Mouse (Mus musculus) stomach, embryonic 15.5 days (tissue): ENCODE results near the gene Elp1. TPM values are rescaled to one million over a fixed set of nuclear protein-coding genes. Genes with fewer than 3 reads are reported as not detected.

Source experiments
- ATAC-seq: fragments of 200-750 bp; cut with Nextera tagmentation; 2 replicates; pipeline ENCODE4 v1.8.0; 2017; ENCODE audit warnings: low read depth, moderate number of reproducible peaks, moderate TSS enrichment; ENCODE audit not compliant: insufficient read depth, low FRiP score
- H3K27ac ChIP-seq: fragments of 300-500 bp; sonication (generic); 2 replicates; pipeline ENCODE4 v1.5.1; 2015; ENCODE audit warnings: mild to moderate bottlenecking, inconsistent platforms
- H3K27me3 ChIP-seq: fragments of 300-500 bp; sonication (generic); replicated peaks from 2 replicates; pipeline ENCODE4 v1.6.1; 2015; ENCODE audit warnings: inconsistent platforms
- H3K36me3 ChIP-seq: fragments of 300-500 bp; sonication (generic); 2 replicates; pipeline ENCODE4 v1.6.1; 2015; ENCODE audit warnings: inconsistent platforms
- H3K4me1 ChIP-seq: fragments of 300-500 bp; sonication (generic); 2 replicates; pipeline ENCODE4 v1.6.1; 2015; ENCODE audit warnings: inconsistent platforms
- H3K4me2 ChIP-seq: fragments of 300-500 bp; sonication (generic); 2 replicates; pipeline ENCODE4 v1.6.1; 2015; ENCODE audit warnings: mild to moderate bottlenecking, inconsistent platforms
- H3K4me3 ChIP-seq: fragments of 300-500 bp; sonication (generic); replicated peaks from 2 replicates; pipeline ENCODE4 v1.5.1; 2015; ENCODE audit warnings: inconsistent platforms
- H3K9ac ChIP-seq: fragments of 300-500 bp; sonication (generic); 2 replicates; pipeline ENCODE4 v1.6.1; 2015; ENCODE audit warnings: inconsistent platforms
- H3K9me3 ChIP-seq: fragments of 300-500 bp; sonication (generic); 2 replicates; pipeline ENCODE4 v1.6.1; 2016; ENCODE audit warnings: inconsistent platforms
- WGBS: fragments of 180-500 bp; shearing (Covaris S2); methylation state at CpG from one replicate; pipeline ENCODE4 v1.1.7; 2015; 5-methylcytosine and 5-hydroxymethylcytosine counted together
- polyA plus RNA-seq: library from polyadenylated mRNA; unstranded; fragments of >200 nt; fragmentation: Nextera tagmentation; extraction: Ambion mirVana; gene quantifications from 2 replicates; pipeline ENCODE4 v1.2.1, GENCODE M21; 2015

The Elp1 gene
- polyA plus RNA-seq, 1 experiment from 2014 or later = 35.8 TPM

DNA sequence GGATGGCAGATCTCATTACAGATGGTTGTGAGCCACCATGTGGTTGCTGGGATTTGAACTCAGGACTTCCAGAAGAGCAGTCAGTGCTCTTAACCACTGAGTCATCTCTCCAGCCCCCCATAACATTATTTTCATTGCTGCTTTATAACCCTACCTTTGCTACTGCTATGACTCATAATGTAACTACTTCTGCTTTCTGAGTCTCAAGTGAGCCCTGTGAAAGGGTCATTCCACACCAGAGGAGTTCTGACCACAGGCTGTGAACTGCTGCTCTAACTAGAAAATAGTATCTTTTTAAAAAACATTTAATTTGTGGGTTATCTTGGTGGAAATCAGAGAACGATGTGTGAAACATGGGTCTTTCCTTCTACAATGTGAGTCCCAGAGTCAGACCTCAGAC is 44.4 kb downstream of the Elp1 start:
- no peak for ATAC-seq
- no peak overlapping the region for H3K27ac ChIP-seq
- H3K4me3 ChIP-seq = no peak overlapping the region
- H3K9me3 ChIP-seq = no peaks in the 10 kb centered on the region
- H3K36me3 ChIP-seq = peaks cover 40% of the 10 kb centered on the region
- H3K4me1 ChIP-seq = no peaks in the 10 kb centered on the region
- no peak overlapping the region for H3K9ac ChIP-seq
- 87% methylated on average over 1 of the region's 1 CpGs for WGBS
- H3K27me3 ChIP-seq = no peaks in the 10 kb centered on the region
- no peak overlapping the region for H3K4me2 ChIP-seq

- H3K9ac ChIP-seq = no peak overlapping the region
- H3K27me3 ChIP-seq = no peaks in the 10 kb centered on the region
- no peak for ATAC-seq
- no peaks in the 10 kb centered on the region for H3K4me1 ChIP-seq
- H3K9me3 ChIP-seq = no peaks in the 10 kb centered on the region
- no peak overlapping the region for H3K4me3 ChIP-seq
- H3K27ac ChIP-seq = no peak overlapping the region
- WGBS = 89% methylated on average over 10 of the region's 10 CpGs
- H3K36me3 ChIP-seq = peaks cover 34% of the 10 kb centered on the region
- no peak overlapping the region for H3K4me2 ChIP-seq
These were observed 45.0 kb downstream of the Elp1 start for GRCm38 (mm10) chr4:56756966-56757600.

GRCm38 (mm10) chr4:56756021-56756420 is 46.1 kb downstream of the Elp1 start:
- H3K36me3 ChIP-seq = peaks cover 38% of the 10 kb centered on the region

GRCm38 (mm10) chr4:56747456-56747855 is 54.7 kb downstream of the Elp1 start:
- Histone ChIP-seq H3K9ac (no peak overlapping the region), H3K27ac (no peak overlapping the region), H3K9me3 (no peaks in the 10 kb centered on the region), H3K27me3 (no peaks in the 10 kb centered on the region), H3K4me3 (no peak overlapping the region), H3K4me2 (no peak overlapping the region), H3K4me1 (no peaks in the 10 kb centered on the region), H3K36me3 (peaks cover 36% of the 10 kb centered on the region)
- WGBS = 94% methylated on average over 9 of the region's 9 CpGs
- ATAC-seq = no peak

More at GRCm38 (mm10) chr4:56756021-56756420, 46.1 kb downstream of the Elp1 start:
- Histone ChIP-seq H3K9ac (no peak overlapping the region), H3K4me1 (no peaks in the 10 kb centered on the region), H3K4me2 (no peak overlapping the region), H3K9me3 (no peaks in the 10 kb centered on the region), H3K27me3 (no peaks in the 10 kb centered on the region), H3K27ac (no peak overlapping the region), H3K4me3 (no peak overlapping the region)
- 89% methylated on average over 5 of the region's 5 CpGs for WGBS
- ATAC-seq = no peak

GRCm38 (mm10) chr4:56746345-56746744 is 55.8 kb downstream of the Elp1 start:
- Histone ChIP-seq H3K4me3 (no peak overlapping the region), H3K4me1 (no peaks in the 10 kb centered on the region), H3K36me3 (peaks cover 33% of the 10 kb centered on the region), H3K4me2 (no peak overlapping the region), H3K27me3 (no peaks in the 10 kb centered on the region), H3K9ac (no peak overlapping the region), H3K9me3 (no peaks in the 10 kb centered on the region), H3K27ac (no peak overlapping the region)
- no peak for ATAC-seq
- 79% methylated on average over 2 of the region's 2 CpGs for WGBS

- WGBS = 94% methylated on average over 21 of the region's 21 CpGs
- peaks cover 14% of the 10 kb centered on the region; the same call in 1 of the 2 replicates for H3K36me3 ChIP-seq
- ATAC-seq = no peak
- no peak within 1 kb of the TSS for H3K27ac ChIP-seq
- no peaks in the 10 kb centered on the region for H3K27me3 ChIP-seq
- no peak within 1 kb of the TSS for H3K4me2 ChIP-seq
- no peak within 1 kb of the TSS for H3K9ac ChIP-seq
- H3K4me1 ChIP-seq = no peaks in the 10 kb centered on the region
- no peaks in the 10 kb centered on the region for H3K9me3 ChIP-seq
- no peak within 1 kb of the TSS for H3K4me3 ChIP-seq
These were observed 58.6 kb downstream of the Elp1 start, which contains the start of gene Actl7a for GRCm38 (mm10) chr4:56743363-56744195. Gene Actl7a, plus strand, starts transcription at chr4:56743413.

DNA sequence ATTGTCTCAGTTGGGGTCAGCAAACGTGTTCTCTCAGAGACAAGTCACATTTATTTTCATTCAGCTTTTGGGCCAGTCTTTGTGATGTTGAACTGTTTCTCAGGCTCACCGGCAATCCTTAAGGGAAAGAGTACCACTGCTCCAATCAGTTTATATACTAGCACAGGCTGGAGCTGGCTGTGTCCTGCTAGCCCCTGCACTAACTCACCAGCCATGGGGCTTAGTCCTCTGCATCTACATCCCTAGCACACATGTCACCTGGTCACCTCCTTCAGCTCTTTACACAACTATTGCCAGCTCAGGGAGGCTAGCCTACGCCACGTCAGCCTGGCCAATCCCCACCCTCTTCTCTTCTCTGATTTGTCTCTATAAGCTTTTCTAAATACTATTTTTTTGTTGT is 59.4 kb downstream of the Elp1 start:
- H3K9me3 ChIP-seq = no peaks in the 10 kb centered on the region

GRCm38 (mm10) chr4:56741041-56741493 is 61.1 kb downstream of the Elp1 start, which contains the start of gene Actl7b:
Gene Actl7b, minus strand, starts transcription at chr4:56741443.
- H3K9ac ChIP-seq = no peak within 1 kb of the TSS
- no peak for ATAC-seq
- no peak within 1 kb of the TSS for H3K4me3 ChIP-seq
- H3K27me3 ChIP-seq = no peaks in the 10 kb centered on the region
- no peaks in the 10 kb centered on the region for H3K9me3 ChIP-seq
- peaks cover 8% of the 10 kb centered on the region; the same call in 1 of the 2 replicates for H3K36me3 ChIP-seq
- no peak within 1 kb of the TSS for H3K27ac ChIP-seq
- 93% methylated on average over 13 of the region's 13 CpGs for WGBS
- H3K4me2 ChIP-seq = no peak within 1 kb of the TSS
- H3K4me1 ChIP-seq = no peaks in the 10 kb centered on the region

More for the DNA sequence above, 59.4 kb downstream of the Elp1 start:
- Histone ChIP-seq H3K27me3 (no peaks in the 10 kb centered on the region), H3K4me1 (no peaks in the 10 kb centered on the region), H3K9ac (no peak overlapping the region), H3K36me3 (peaks cover 12% of the 10 kb centered on the region; the same call in 1 of the 2 replicates), H3K4me2 (no peak overlapping the region), H3K4me3 (no peak overlapping the region), H3K27ac (no peak overlapping the region)
- ATAC-seq = no peak
- WGBS = 85% methylated on average over 4 of the region's 4 CpGs

- 95% methylated on average over 20 of the region's 20 CpGs for WGBS
- no peaks in the 10 kb centered on the region for H3K27me3 ChIP-seq
- no peak overlapping the region for H3K4me2 ChIP-seq
- no peak overlapping the region for H3K9ac ChIP-seq
- ATAC-seq = no peak
- no peaks in the 10 kb centered on the region for H3K9me3 ChIP-seq
- H3K36me3 ChIP-seq = peaks cover 4% of the 10 kb centered on the region; the same call in 1 of the 2 replicates
- no peak overlapping the region for H3K27ac ChIP-seq
- no peak overlapping the region for H3K4me3 ChIP-seq
- H3K4me1 ChIP-seq = no peaks in the 10 kb centered on the region
These were observed 61.5 kb downstream of the Elp1 start for GRCm38 (mm10) chr4:56740611-56741010.

DNA sequence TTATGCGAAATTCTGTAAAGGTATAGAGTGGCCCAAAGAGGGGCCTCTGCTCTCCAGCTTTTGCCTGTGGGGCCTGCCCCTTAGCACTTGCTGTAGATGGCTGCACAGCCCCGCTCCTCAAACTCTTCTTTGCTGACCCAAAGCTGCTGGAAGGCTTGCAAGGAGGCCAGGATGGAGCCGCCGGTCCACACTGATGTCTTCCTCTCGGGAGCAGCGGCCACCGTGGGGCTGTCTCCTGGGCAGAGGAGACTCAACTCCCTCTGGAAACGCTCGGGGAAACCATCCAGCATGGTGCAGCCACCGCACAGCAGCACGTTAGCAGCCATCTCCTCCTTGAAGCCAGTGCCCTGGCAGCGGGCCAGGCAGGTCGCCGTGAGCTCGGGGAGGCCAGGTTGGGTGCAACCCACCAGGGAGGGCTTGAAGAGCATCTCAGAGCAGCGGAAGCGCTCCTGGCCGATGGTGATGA is 62.1 kb downstream of the Elp1 start, which contains the start of gene Gm26657:
Gm26657 (plus strand) TSS at position 51 of the 466 bp plus-strand sequence.
- H3K9me3 ChIP-seq = no peaks in the 10 kb centered on the region
- H3K36me3 ChIP-seq = 0 out of 2 replicates have a peak, but pooled peaks cover 3% of the 10 kb centered on the region
- no peaks in the 10 kb centered on the region for H3K27me3 ChIP-seq
- WGBS = 83% methylated on average over 18 of the region's 18 CpGs
- H3K4me2 ChIP-seq = no peak within 1 kb of the TSS
- no peaks in the 10 kb centered on the region for H3K4me1 ChIP-seq
- no peak within 1 kb of the TSS for H3K27ac ChIP-seq
- H3K4me3 ChIP-seq = no peak within 1 kb of the TSS
- ATAC-seq = no peak
- H3K9ac ChIP-seq = no peak within 1 kb of the TSS

DNA sequence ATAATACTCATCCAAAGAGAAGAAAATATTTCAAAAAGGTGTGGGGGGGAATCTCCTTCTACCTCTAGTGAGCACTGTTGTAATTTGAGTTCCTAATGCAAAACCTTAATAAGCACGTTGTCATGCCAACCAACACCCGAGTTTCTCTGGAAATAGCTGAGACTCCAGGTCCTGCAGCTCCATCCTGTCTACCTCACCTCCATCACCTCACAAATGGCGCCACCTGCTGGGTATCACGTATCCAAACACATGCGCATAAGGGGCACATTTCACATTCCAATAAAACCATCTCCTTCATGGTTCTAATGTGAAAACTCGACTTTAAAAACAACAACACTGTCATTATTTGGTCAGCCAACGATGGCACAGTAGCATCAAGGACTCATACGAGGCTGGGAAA is 76.3 kb downstream of the Elp1 start:
- Histone ChIP-seq H3K9me3 (no peaks in the 10 kb centered on the region), H3K4me3 (no peak overlapping the region), H3K27me3 (no peaks in the 10 kb centered on the region), H3K9ac (no peak overlapping the region), H3K36me3 (no peaks in the 10 kb centered on the region), H3K4me2 (no peak overlapping the region), H3K27ac (no peak overlapping the region), H3K4me1 (no peaks in the 10 kb centered on the region)
- WGBS = 63% methylated on average over 8 of the region's 8 CpGs
- ATAC-seq = no peak

DNA sequence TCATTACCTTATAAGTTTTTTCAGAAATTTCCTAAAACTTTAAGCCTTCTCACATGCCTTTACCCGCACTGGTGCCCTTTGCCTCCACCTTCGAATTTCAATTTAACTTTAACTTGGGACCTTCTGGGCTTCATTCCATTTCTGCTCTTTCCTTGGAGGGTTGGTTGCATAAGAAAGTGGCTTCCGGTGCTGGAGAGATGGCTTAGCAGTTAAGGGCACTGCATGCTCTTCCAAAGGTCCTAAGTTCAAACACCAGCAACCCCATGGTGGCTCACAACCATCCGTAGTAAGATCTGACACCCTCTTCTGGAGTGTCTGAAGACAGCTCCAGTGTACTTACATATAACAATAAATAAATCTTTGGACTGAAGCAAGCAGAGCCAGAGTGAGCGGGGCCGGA is 78.9 kb downstream of the Elp1 start:
- Histone ChIP-seq H3K36me3 (no peaks in the 10 kb centered on the region), H3K27me3 (no peaks in the 10 kb centered on the region), H3K9ac (no peak overlapping the region), H3K27ac (no peak overlapping the region), H3K4me1 (no peaks in the 10 kb centered on the region), H3K4me2 (no peak overlapping the region), H3K4me3 (no peak overlapping the region), H3K9me3 (no peaks in the 10 kb centered on the region)
- ATAC-seq = no peak
- WGBS = 86% methylated on average over 6 of the region's 6 CpGs
